ENCODE assay signal across 8 mouse cellular contexts in the genomic region with DNA sequence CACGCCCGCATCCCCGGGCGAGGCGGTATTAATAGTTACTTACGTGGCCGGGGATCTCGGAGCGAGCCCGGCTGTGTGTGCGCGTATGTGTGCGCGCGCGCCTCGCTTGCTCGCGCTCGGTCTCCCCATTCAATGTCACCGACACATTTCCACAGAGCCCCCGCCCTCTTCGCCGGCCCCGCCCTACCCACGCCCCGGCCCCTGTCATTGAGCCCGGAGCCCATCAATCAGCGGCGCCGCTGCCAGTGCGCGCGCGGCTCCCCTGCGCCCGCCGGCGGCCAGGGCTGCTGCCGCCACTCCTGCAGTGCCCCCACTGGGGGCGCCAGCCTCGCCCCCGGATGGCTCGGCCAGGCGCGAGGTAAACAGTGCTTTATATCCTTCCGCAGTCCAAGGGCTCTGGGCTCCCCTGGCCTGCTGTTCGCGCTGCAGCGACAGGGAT. TPM values are rescaled to one million over a fixed set of nuclear protein-coding genes. Genes with fewer than 3 reads are reported as not detected.
DNase-seq lines count a peak whose midpoint lies in the region; ATAC-seq and TF ChIP-seq lines count a peak whose summit lies in the region.

Gene Trib2, minus strand, starts transcription at position 183 of the 439 bp plus-strand sequence.

- 0 out of 4 replicates have a peak, but pooled peaks of 1 of the 2 experiments have one; percentile 18 for TF ChIP-seq EP300 in MEL (IDR thresholded peaks at IDR 0.05; ENCODE audit: low read depth in 1 of 2, low read length in 2 of 2)

- no peaks in the 10 kb centered on the region for H3K9me3 ChIP-seq in MEL (replicated peaks; ENCODE audit: insufficient read depth, low read length)
- H3K9me3 ChIP-seq in forebrain, postnatal 0 days (ENCODE audit: low read length) = no peaks in the 10 kb centered on the region
- no peaks in the 10 kb centered on the region for H3K9me3 ChIP-seq in lung, embryonic 15.5 days

- peaks cover 0 to 6% of the 10 kb centered on the region in 2 experiments; a peak in 2 of 4 replicates for H3K36me3 ChIP-seq in MEL (ENCODE audit: control insufficient read depth in 1 of 2, insufficient read depth in 2 of 2, low read length in 2 of 2)
- H3K36me3 ChIP-seq in forebrain, postnatal 0 days (ENCODE audit: insufficient read depth) = no peaks in the 10 kb centered on the region
- no peaks in the 10 kb centered on the region for H3K36me3 ChIP-seq in lung, embryonic 15.5 days
- no peaks in the 10 kb centered on the region for H3K36me3 ChIP-seq in thymus, adult 2 months (ENCODE audit: control insufficient read depth, insufficient read depth, low read length)

- peak; percentile 44 for TF ChIP-seq RAD21 in MEL (IDR thresholded peaks at IDR 0.05; ENCODE audit: low read depth, low read length)

- 1% methylated on average over 49 of the region's 50 CpGs for WGBS in forebrain, postnatal 0 days
- WGBS in lung, embryonic 15.5 days = under 1% methylated on average over 49 of the region's 50 CpGs
- under 1% methylated on average over 50 of the region's 50 CpGs for WGBS in thymus, adult 2 months

- peak; percentile 91 for ATAC-seq in forebrain, postnatal 0 days
- ATAC-seq in lung, embryonic 15.5 days (ENCODE audit: borderline replicate concordance, extremely low read depth, low FRiP score, low TSS enrichment) = peak; percentile 93

- H3K9ac ChIP-seq in MEL (ENCODE audit: control insufficient read depth, low read depth, low read length, poor library complexity, severe bottlenecking) = peak within 1 kb of the TSS; percentile 95
- H3K9ac ChIP-seq in forebrain, postnatal 0 days = peak within 1 kb of the TSS; percentile 91
- peak within 1 kb of the TSS; percentile 80 for H3K9ac ChIP-seq in lung, embryonic 15.5 days

- peak within 1 kb of the TSS; percentile 61 for H3K27ac ChIP-seq in MEL (ENCODE audit: control insufficient read depth, low read depth, low read length)
- H3K27ac ChIP-seq in forebrain, postnatal 0 days (ENCODE audit: low read depth, low read length) = peak within 1 kb of the TSS; percentile 93
- peak within 1 kb of the TSS; percentile 87 for H3K27ac ChIP-seq in lung, embryonic 15.5 days
- peak within 1 kb of the TSS; percentile 74 for H3K27ac ChIP-seq in thymus, adult 2 months (ENCODE audit: control insufficient read depth, insufficient read depth, low read length)

- peak; percentile 41 to 62; a peak in 1 of 4 replicates for TF ChIP-seq POLR2A in MEL (IDR thresholded peaks at IDR 0.05; ENCODE audit: control insufficient read depth in 1 of 2, insufficient read depth in 1 of 2, low read depth in 1 of 2, low read length in 2 of 2, poor library complexity in 1 of 2)
- peak; percentile 82 for TF ChIP-seq POLR2A in thymus, adult 2 months (IDR thresholded peaks at IDR 0.05; ENCODE audit: control insufficient read depth, extremely low read depth, insufficient read depth, low read length, poor library complexity)

- peak within 1 kb of the TSS; percentile 97 to 98 for H3K4me3 ChIP-seq in MEL (ENCODE audit: control insufficient read depth in 1 of 2, insufficient read depth in 1 of 2, low read depth in 2 of 2, low read length in 2 of 2)
- H3K4me3 ChIP-seq in forebrain, postnatal 0 days (ENCODE audit: low read depth, low read length) = peak within 1 kb of the TSS; percentile 93
- H3K4me3 ChIP-seq in lung, embryonic 15.5 days = peak within 1 kb of the TSS; percentile 69
- peak within 1 kb of the TSS; percentile 87 for H3K4me3 ChIP-seq in thymus, adult 2 months (ENCODE audit: control insufficient read depth, insufficient read depth, low read length)

- intact Hi-C loops in heart, postnatal 36 days (cut with DNase I) = loop anchor here (1.0 to 5.0 kb wide), 11 partner anchors 34 to 716 kb away; no protein-coding TSS in a partner anchor

- H3K4me2 ChIP-seq in forebrain, postnatal 0 days (ENCODE audit: low read depth) = peak within 1 kb of the TSS; percentile 73
- H3K4me2 ChIP-seq in lung, embryonic 15.5 days = peak within 1 kb of the TSS; percentile 95

- H3K27me3 ChIP-seq in MEL (ENCODE audit: control insufficient read depth in 1 of 2, insufficient read depth in 2 of 2, low read length in 2 of 2) = no peaks in the 10 kb centered on the region
- no peaks in the 10 kb centered on the region for H3K27me3 ChIP-seq in forebrain, postnatal 0 days (ENCODE audit: insufficient read depth, low read length)
- H3K27me3 ChIP-seq in lung, embryonic 15.5 days = no peaks in the 10 kb centered on the region
- no peaks in the 10 kb centered on the region for H3K27me3 ChIP-seq in thymus, adult 2 months (ENCODE audit: control insufficient read depth, insufficient read depth, low read length)

- DNase-seq in MEL (ENCODE audit: low read depth, low spot score) = peak; percentile 94
- peak; percentile 54 for DNase-seq in cerebellum, adult 18-20 months
- peak; percentile 94 for DNase-seq in forebrain, postnatal 0 days
- peak; percentile 89 to 91 for DNase-seq in heart, postnatal 36 days
- DNase-seq in layer of hippocampus, adult 8-10 months (ENCODE audit: low spot score in 2 of 2) = peak; percentile 86 to 87
- DNase-seq in ovary, adult 18-20 months (ENCODE audit: low spot score) = peak; percentile 92
- peak; percentile 93 for DNase-seq in thymus, adult 2 months

- TF ChIP-seq CTCF in MEL (IDR thresholded peaks at IDR 0.05 in 2 of 3, conservative IDR thresholded peaks at IDR 0.05 in 1 of 3; ENCODE audit: control insufficient read depth in 1 of 3, insufficient read depth in 1 of 3, low read depth in 2 of 3, low read length in 3 of 3, poor library complexity in 1 of 3, severe bottlenecking in 1 of 3) = peak in 2 of 3 experiments; percentile 68 to 75; a peak in 5 of 6 replicates
- peak; percentile 69 for TF ChIP-seq CTCF in forebrain, postnatal 0 days (IDR thresholded peaks at IDR 0.05; ENCODE audit: low read depth)
- peak; percentile 95 for TF ChIP-seq CTCF in thymus, adult 2 months (IDR thresholded peaks at IDR 0.05; ENCODE audit: borderline replicate concordance, control insufficient read depth, extremely low read depth, insufficient read depth, low read length, poor library complexity)

- peaks cover 42% of the 10 kb centered on the region for H3K79me2 ChIP-seq in MEL (ENCODE audit: control insufficient read depth, insufficient read depth, low read length, poor library complexity)

- H3K4me1 ChIP-seq in MEL (ENCODE audit: control insufficient read depth in 1 of 2, insufficient read depth in 2 of 2, low read length in 2 of 2) = peaks cover 0 to 7% of the 10 kb centered on the region in 2 experiments; a peak in 3 of 4 replicates
- no peaks in the 10 kb centered on the region for H3K4me1 ChIP-seq in forebrain, postnatal 0 days (ENCODE audit: insufficient read depth)
- peaks cover 21% of the 10 kb centered on the region for H3K4me1 ChIP-seq in lung, embryonic 15.5 days
- peaks cover 10% of the 10 kb centered on the region for H3K4me1 ChIP-seq in thymus, adult 2 months (replicated peaks; ENCODE audit: control insufficient read depth, insufficient read depth, low read length)

TF ChIP-seq in MEL, 35 proteins besides CTCF, POLR2A, EP300 and RAD21:
- TF ChIP-seq HCFC1 (IDR thresholded peaks at IDR 0.05; ENCODE audit: low read depth, low read length) (no peak), CHD1 (IDR thresholded peaks at IDR 0.05; ENCODE audit: low read depth, low read length) (no peak), NELFE (IDR thresholded peaks at IDR 0.05; ENCODE audit: low read depth, low read length) (peak; percentile 51), MAFK (IDR thresholded peaks at IDR 0.05; ENCODE audit: borderline replicate concordance, low read depth, low read length) (no peak), MEF2A (IDR thresholded peaks at IDR 0.05; ENCODE audit: extremely low read depth, insufficient replicate concordance, low read depth, low read length, poor library complexity, severe bottlenecking) (no peak), TCF12 (IDR thresholded peaks at IDR 0.05; ENCODE audit: low read depth, low read length) (peak; percentile 49; the same call in 1 of the 2 replicates), MXI1 (IDR thresholded peaks at IDR 0.05; ENCODE audit: low read depth, low read length) (peak; percentile 62), TAL1 (IDR thresholded peaks at IDR 0.05; ENCODE audit: low read length) (no peak), TBP (IDR thresholded peaks at IDR 0.05; ENCODE audit: low read depth, low read length) (0 out of 2 replicates have a peak, but pooled peaks have one; percentile 13), ETS1 (IDR thresholded peaks at IDR 0.05; ENCODE audit: low read depth, low read length) (no peak), MAZ (IDR thresholded peaks at IDR 0.05; ENCODE audit: low read depth, low read length) (peak; percentile 83), SMC3 (IDR thresholded peaks at IDR 0.05; ENCODE audit: low read depth, low read length) (peak; percentile 39), USF2 (IDR thresholded peaks at IDR 0.05; ENCODE audit: borderline replicate concordance in 1 of 2, insufficient read depth in 1 of 2, low read depth in 1 of 2, low read length in 2 of 2) (no peak), E2F4 (IDR thresholded peaks at IDR 0.05; ENCODE audit: borderline replicate concordance, low read depth, low read length) (no peak), MYB (IDR thresholded peaks at IDR 0.05; ENCODE audit: low read depth, low read length) (no peak), MAX (IDR thresholded peaks at IDR 0.05; ENCODE audit: low read length) (peak; percentile 46; the same call in 1 of the 2 replicates), NRF1 (IDR thresholded peaks at IDR 0.05; ENCODE audit: insufficient read depth, low read depth, low read length, poor library complexity, severe bottlenecking) (peak; percentile 65), ZC3H11A (IDR thresholded peaks at IDR 0.05; ENCODE audit: low read depth, low read length) (peak; percentile 13; the same call in 1 of the 2 replicates), POLR2AphosphoS5 (IDR thresholded peaks at IDR 0.05; ENCODE audit: borderline replicate concordance, low read depth, low read length) (no peak), USF1 (IDR thresholded peaks at IDR 0.05; ENCODE audit: low read depth, low read length) (no peak), ZMIZ1 (IDR thresholded peaks at IDR 0.05; ENCODE audit: low read depth, low read length) (peak; percentile 77), SIN3A (IDR thresholded peaks at IDR 0.05; ENCODE audit: low read length) (peak; percentile 80)

RNA-seq across cellular contexts. Expression of gene Trib2, which starts in this region (rescaled TPM):
- total RNA-seq in MEL (2012; rRNA removed) = 42.1 and 53.8 TPM in 2 replicates
- 10 to 100 TPM; 20.1 to 80.6 TPM for polyA plus RNA-seq in MEL (2012; ENCODE audit: insufficient read depth in 1 of 2, insufficient read length in 2 of 2, low read depth in 1 of 2, low replicate concordance in 2 of 2, missing spikeins in 1 of 2)
- total RNA-seq in forebrain, postnatal 0 days (2014; rRNA removed) = 114 and 152 TPM in 2 replicates
- polyA plus RNA-seq in forebrain, postnatal 0 days (2015; fragmentation: Nextera tagmentation; extraction: Ambion mirVana) = 59.0 and 82.3 TPM in 2 replicates
- total RNA-seq in heart, postnatal 36 days (2021) = 10 to 100 TPM; 32.3 to 38.6 TPM
- total RNA-seq in layer of hippocampus, adult 8-10 months (2022) = 10 to 100 TPM; 27.4 to 35.4 (median 30.8) TPM
- 24.1 and 24.8 TPM in 2 replicates for polyA plus RNA-seq in lung, embryonic 15.5 days (2015; fragmentation: Nextera tagmentation; extraction: Ambion mirVana)
- 46.3 and 49.5 TPM in 2 replicates for polyA plus RNA-seq in thymus, adult 2 months (2012; rRNA removed)

Comparison
In these comparisons a context has a peak if more than half of its experiments do, and no peak if none do; other contexts are left out.
1. Peak in every context shown above with its lines: DNase-seq, ATAC-seq, H3K4me3 ChIP-seq and H3K27ac ChIP-seq.